Mouse (Mus musculus) hindbrain, embryonic 12.5 days (tissue): ENCODE measurements around the gene Cmpk2. TPM values are rescaled to one million over a fixed set of nuclear protein-coding genes. Genes with fewer than 3 reads are reported as not detected.
"Not testable (repeated sequence)": the region's sequence is repeated elsewhere in the genome, so short reads cannot be mapped to it uniquely, and the experiment has no call there.

Experiments
- ATAC-seq: fragments of 200-750 bp; cut with Nextera tagmentation; 2 replicates; pipeline ENCODE4 v1.8.0; 2017; ENCODE audit warnings: moderate TSS enrichment; ENCODE audit not compliant: low FRiP score
- H3K27ac ChIP-seq: fragments of 300-500 bp; sonication (generic); 2 replicates; pipeline ENCODE4 v1.5.1; 2016; ENCODE audit warnings: mild to moderate bottlenecking
- H3K27me3 ChIP-seq: fragments of 300-500 bp; sonication (generic); 2 replicates; pipeline ENCODE4 v1.6.1; 2016; ENCODE audit warnings: mild to moderate bottlenecking
- H3K36me3 ChIP-seq: fragments of 300-500 bp; sonication (generic); 2 replicates; pipeline ENCODE4 v1.6.1; 2016; ENCODE audit warnings: mild to moderate bottlenecking
- H3K4me1 ChIP-seq: fragments of 300-500 bp; sonication (generic); 2 replicates; pipeline ENCODE4 v1.6.1; 2016
- H3K4me2 ChIP-seq: fragments of 300-500 bp; sonication (generic); replicated peaks from 2 replicates; pipeline ENCODE4 v1.6.1; 2016; ENCODE audit warnings: mild to moderate bottlenecking
- H3K4me3 ChIP-seq: fragments of 300-500 bp; sonication (generic); 2 replicates; pipeline ENCODE4 v1.5.1; 2016; ENCODE audit warnings: mild to moderate bottlenecking
- H3K9ac ChIP-seq: fragments of 300-500 bp; sonication (generic); 2 replicates; pipeline ENCODE4 v1.6.1; 2016; ENCODE audit warnings: mild to moderate bottlenecking, moderate library complexity
- H3K9me3 ChIP-seq: fragments of 300-500 bp; sonication (generic); replicated peaks from 2 replicates; pipeline ENCODE4 v1.6.1; 2016; ENCODE audit warnings: mild to moderate bottlenecking
- WGBS: fragments of 180-500 bp; shearing (Covaris S2); methylation state at CpG from one replicate; pipeline ENCODE4 v1.1.7; 2016; 5-methylcytosine and 5-hydroxymethylcytosine counted together
- polyA plus RNA-seq: library from polyadenylated mRNA; unstranded; fragments of >200 nt; fragmentation: Nextera tagmentation; extraction: Ambion mirVana; gene quantifications from 2 replicates; pipeline ENCODE4 v1.2.1, GENCODE M21; 2016

Cmpk2 gene
- polyA plus RNA-seq, 1 experiment from 2014 or later: 7.6 TPM

- Histone ChIP-seq H3K9ac (no peak overlapping the region), H3K27me3 (no peaks in the 10 kb centered on the region; the same call in 1 of the 2 replicates), H3K9me3 (no peaks in the 10 kb centered on the region), H3K4me2 (no peak overlapping the region), H3K4me1 (peaks cover 9% of the 10 kb centered on the region), H3K36me3 (no peaks in the 10 kb centered on the region), H3K4me3 (no peak overlapping the region), H3K27ac (no peak overlapping the region)
- ATAC-seq: no peak
- WGBS: 63% methylated on average over 5 of the region's 5 CpGs
These were observed 14.3 kb upstream of the Cmpk2 start for GRCm38 (mm10) chr12:26454682-26455081.

GRCm38 (mm10) chr12:26456028-26456698 lies 12.8 kb upstream of the Cmpk2 start, which contains the start of gene Rsad2:
TSS of gene Rsad2 (minus strand) at chr12:26456452.
- no peaks in the 10 kb centered on the region; the same call in 1 of the 2 replicates for H3K27me3 ChIP-seq
- ATAC-seq: 0 out of 2 replicates have a peak, but pooled peaks have one; percentile 48
- no peak within 1 kb of the TSS for H3K27ac ChIP-seq
- 51% methylated on average over 13 of the region's 13 CpGs for WGBS
- H3K4me1 ChIP-seq: peaks cover 9% of the 10 kb centered on the region
- no peaks in the 10 kb centered on the region for H3K9me3 ChIP-seq
- H3K36me3 ChIP-seq: no peaks in the 10 kb centered on the region
- H3K4me2 ChIP-seq: 0 out of 2 replicates have a peak within 1 kb of the TSS, but pooled peaks have one; percentile 8
- no peak within 1 kb of the TSS for H3K9ac ChIP-seq
- H3K4me3 ChIP-seq: no peak within 1 kb of the TSS

GRCm38 (mm10) chr12:26460091-26460490 lies 8.9 kb upstream of the Cmpk2 start:
- H3K4me3 ChIP-seq: no peak overlapping the region
- no peak overlapping the region for H3K4me2 ChIP-seq
- H3K9ac ChIP-seq: no peak overlapping the region
- H3K9me3 ChIP-seq: no peaks in the 10 kb centered on the region
- no peak overlapping the region for H3K27ac ChIP-seq
- H3K27me3 ChIP-seq: no peaks in the 10 kb centered on the region
- H3K36me3 ChIP-seq: no peaks in the 10 kb centered on the region
- peaks cover 9% of the 10 kb centered on the region for H3K4me1 ChIP-seq
- WGBS: 67% methylated on average over 2 of the region's 2 CpGs
- ATAC-seq: no peak

GRCm38 (mm10) chr12:26465600-26465999 lies 3.4 kb upstream of the Cmpk2 start:
- Histone ChIP-seq H3K9ac (no peak overlapping the region), H3K27me3 (no peaks in the 10 kb centered on the region), H3K4me3 (no peak overlapping the region), H3K9me3 (no peaks in the 10 kb centered on the region), H3K4me2 (no peak overlapping the region), H3K36me3 (no peaks in the 10 kb centered on the region), H3K27ac (no peak overlapping the region), H3K4me1 (peaks cover 10% of the 10 kb centered on the region)
- 61% methylated on average over 5 of the region's 5 CpGs for WGBS
- no peak for ATAC-seq

- 34% methylated on average over 6 of the region's 6 CpGs for WGBS
- no peaks in the 10 kb centered on the region for H3K9me3 ChIP-seq
- H3K4me3 ChIP-seq: peak overlapping the region; percentile 67
- no peaks in the 10 kb centered on the region for H3K36me3 ChIP-seq
- ATAC-seq: no peak; the same call in 1 of the 2 replicates
- peak overlapping the region; percentile 91 for H3K9ac ChIP-seq
- peak overlapping the region; percentile 93 for H3K27ac ChIP-seq
- peaks cover 10% of the 10 kb centered on the region for H3K4me1 ChIP-seq
- peak overlapping the region; percentile 98 for H3K4me2 ChIP-seq
- H3K27me3 ChIP-seq: no peaks in the 10 kb centered on the region
These were observed 1.0 kb downstream of the Cmpk2 start for GRCm38 (mm10) chr12:26470042-26470409.

DNA sequence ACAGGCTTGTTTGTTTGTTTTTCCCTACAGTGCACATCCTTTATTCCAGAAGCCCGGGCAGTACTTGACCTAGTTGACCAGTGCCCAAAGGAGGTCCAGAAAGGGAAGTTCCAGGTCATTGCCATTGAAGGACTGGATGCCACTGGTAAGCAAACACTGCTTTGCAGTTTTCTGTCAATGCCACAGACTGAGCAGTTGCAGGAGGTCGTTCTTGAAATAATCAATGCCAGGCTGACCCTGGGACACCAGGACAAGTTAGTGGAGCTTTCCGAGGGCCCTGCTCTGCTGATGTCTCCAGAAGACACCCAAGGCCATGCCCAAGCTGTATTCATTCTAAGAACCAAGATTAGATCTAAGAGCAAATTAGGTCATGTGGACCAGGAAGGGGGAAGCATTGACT lies 2.4 kb downstream of the Cmpk2 start:
- ATAC-seq: no peak
- Histone ChIP-seq H3K36me3 (no peaks in the 10 kb centered on the region), H3K4me3 (no peak overlapping the region), H3K27me3 (no peaks in the 10 kb centered on the region), H3K9ac (no peak overlapping the region), H3K27ac (no peak overlapping the region), H3K4me2 (no peak overlapping the region), H3K4me1 (peaks cover 10% of the 10 kb centered on the region), H3K9me3 (no peaks in the 10 kb centered on the region)
- 60% methylated on average over 3 of the region's 3 CpGs for WGBS

DNA sequence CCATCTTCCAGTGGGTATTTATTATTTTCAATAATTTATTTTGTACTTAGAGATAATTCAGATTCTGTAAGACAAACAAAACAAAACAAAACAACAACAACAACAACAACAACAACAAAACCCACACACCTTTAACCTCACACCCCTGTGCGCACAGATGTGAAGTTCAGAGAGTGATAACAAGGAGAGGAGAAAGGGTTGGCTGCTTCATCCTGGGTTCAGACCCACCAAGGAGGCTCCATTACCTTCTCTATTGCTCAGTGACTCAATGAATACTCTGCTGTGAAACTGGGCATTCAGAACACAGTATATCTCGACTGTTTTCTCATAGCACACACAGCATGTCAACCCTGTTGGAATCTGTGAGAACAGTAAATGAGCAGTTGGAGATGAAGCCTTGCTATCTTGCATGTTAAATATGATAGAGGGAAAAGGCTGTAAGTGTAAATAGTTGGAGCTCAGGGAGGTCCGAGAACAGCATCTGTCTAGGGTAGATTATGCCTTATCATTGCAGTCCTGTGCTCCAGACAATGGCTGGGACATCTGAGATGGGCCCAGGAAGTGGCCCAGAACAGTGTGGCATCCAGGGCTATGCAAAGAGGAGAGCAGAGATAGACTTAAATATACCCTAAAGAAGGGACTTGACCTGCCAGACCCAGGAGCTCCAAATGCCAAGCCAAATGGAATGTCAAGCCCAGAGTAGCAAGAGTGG lies 3.9 kb downstream of the Cmpk2 start:
- Histone ChIP-seq H3K4me1 (peaks cover 10% of the 10 kb centered on the region), H3K27ac (no peak overlapping the region), H3K36me3 (no peaks in the 10 kb centered on the region), H3K9ac (no peak overlapping the region), H3K9me3 (no peaks in the 10 kb centered on the region), H3K4me3 (no peak overlapping the region), H3K27me3 (no peaks in the 10 kb centered on the region), H3K4me2 (no peak overlapping the region)
- no peak for ATAC-seq
- WGBS: 91% methylated on average over 3 of the region's 3 CpGs

DNA sequence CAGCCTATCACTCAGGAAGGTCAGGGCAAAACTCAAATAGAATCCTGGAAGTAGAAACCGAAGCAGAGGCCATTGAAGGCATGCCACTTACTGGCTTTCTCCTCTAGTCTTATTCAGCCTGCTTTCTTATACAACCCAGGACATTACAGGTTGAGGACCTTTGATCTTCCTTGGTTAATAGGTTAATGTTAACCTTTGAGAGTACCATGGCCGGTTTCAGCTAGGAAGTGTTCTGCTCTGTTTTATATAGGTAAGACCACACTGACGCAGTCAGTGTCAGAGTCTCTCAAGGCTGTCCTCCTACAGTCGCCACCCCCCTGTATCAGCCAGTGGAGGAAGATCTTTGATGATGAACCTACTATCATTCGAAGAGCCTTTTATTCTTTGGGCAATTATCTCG lies 4.7 kb downstream of the Cmpk2 start:
- WGBS: 93% methylated on average over 6 of the region's 6 CpGs

GRCm38 (mm10) chr12:26477198-26477597 lies 8.2 kb downstream of the Cmpk2 start:
- WGBS: 74% methylated on average over 5 of the region's 5 CpGs

More for the DNA sequence above, 4.7 kb downstream of the Cmpk2 start:
- Histone ChIP-seq H3K9me3 (no peaks in the 10 kb centered on the region), H3K4me1 (peaks cover 8% of the 10 kb centered on the region), H3K27ac (no peak overlapping the region), H3K27me3 (no peaks in the 10 kb centered on the region), H3K4me3 (no peak overlapping the region), H3K4me2 (no peak overlapping the region), H3K36me3 (no peaks in the 10 kb centered on the region), H3K9ac (no peak overlapping the region)
- no peak for ATAC-seq

GRCm38 (mm10) chr12:26478196-26479004 lies 9.4 kb downstream of the Cmpk2 start:
- H3K4me2 ChIP-seq: no peak overlapping the region
- no peaks in the 10 kb centered on the region for H3K27me3 ChIP-seq
- no peak overlapping the region for H3K27ac ChIP-seq
- H3K9ac ChIP-seq: no peak overlapping the region
- WGBS: 92% methylated on average over 18 of the region's 18 CpGs
- no peaks in the 10 kb centered on the region for H3K9me3 ChIP-seq
- H3K4me3 ChIP-seq: no peak overlapping the region
- ATAC-seq: no peak
- no peaks in the 10 kb centered on the region for H3K36me3 ChIP-seq
- no peaks in the 10 kb centered on the region for H3K4me1 ChIP-seq

More at GRCm38 (mm10) chr12:26477198-26477597, 8.2 kb downstream of the Cmpk2 start:
- ATAC-seq: no peak
- no peaks in the 10 kb centered on the region for H3K36me3 ChIP-seq
- no peaks in the 10 kb centered on the region for H3K9me3 ChIP-seq
- H3K4me1 ChIP-seq: no peaks in the 10 kb centered on the region
- H3K9ac ChIP-seq: no peak overlapping the region
- no peaks in the 10 kb centered on the region for H3K27me3 ChIP-seq
- H3K4me2 ChIP-seq: no peak overlapping the region
- H3K4me3 ChIP-seq: no peak overlapping the region
- H3K27ac ChIP-seq: no peak overlapping the region

DNA sequence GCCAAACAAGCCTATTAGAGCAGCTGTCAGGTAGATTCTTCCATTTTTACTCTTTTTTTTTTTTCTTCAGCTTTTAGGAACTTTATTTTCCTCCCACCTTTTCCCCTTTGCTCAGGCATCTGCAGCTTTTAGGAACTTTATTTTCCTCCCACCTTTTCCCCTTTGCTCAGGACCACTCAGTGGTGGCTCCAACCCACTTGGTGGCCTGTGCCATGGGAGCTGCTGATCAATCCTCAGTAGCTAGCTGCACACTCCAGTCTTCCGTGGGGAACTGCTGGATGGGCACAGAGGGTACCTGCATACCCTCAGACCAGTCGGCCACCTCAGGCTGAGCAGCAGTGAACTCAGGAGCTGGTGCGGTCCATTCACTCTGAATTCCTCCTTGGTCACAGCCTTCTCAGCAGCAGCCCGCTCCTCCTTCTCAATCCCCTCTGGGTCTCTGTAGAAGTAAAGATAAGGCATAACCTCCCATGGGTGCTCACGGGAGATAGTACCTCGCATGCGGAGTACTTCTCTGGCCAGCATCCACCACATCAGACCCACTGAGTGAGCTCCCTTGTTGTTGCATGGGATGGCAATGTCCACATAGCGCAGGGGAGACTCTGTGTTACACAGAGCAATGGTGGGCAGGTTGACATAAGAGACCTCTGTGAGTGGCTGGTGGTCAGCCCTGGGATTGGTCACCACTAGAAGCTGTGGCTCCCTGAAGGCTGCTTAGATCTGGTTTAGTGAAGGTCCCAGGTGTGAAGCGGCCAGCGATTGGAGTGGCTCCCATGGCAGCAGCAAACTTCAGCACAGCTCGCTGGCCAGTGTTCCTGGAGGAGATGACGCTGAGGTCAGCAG lies 17.0 kb downstream of the Cmpk2 start:
- H3K27me3 ChIP-seq, H3K4me3 ChIP-seq, H3K9ac ChIP-seq, H3K4me2 ChIP-seq, H3K27ac ChIP-seq, H3K4me1 ChIP-seq, ATAC-seq, H3K9me3 ChIP-seq, H3K36me3 ChIP-seq: not testable (repeated sequence)
- WGBS: 93% methylated on average over 12 of the region's 12 CpGs
